Mouse (Mus musculus): ENCODE data around the gene Dkk2. TPM values are rescaled to one million over a fixed set of nuclear protein-coding genes. Genes with fewer than 3 reads are reported as not detected.

The Dkk2 gene
- polyA plus RNA-seq, 1 experiment: 0.38 TPM

GRCm38 (mm10) chr3:132168911-132169310, 83.8 kb downstream of the Dkk2 start:
- DNase-seq: no peak
- no peaks in the 10 kb centered on the region for H3K4me1 ChIP-seq (replicated peaks; ENCODE audit: control insufficient read depth, insufficient read depth, low read length)
- no peaks in the 10 kb centered on the region for H3K27me3 ChIP-seq (ENCODE audit: control insufficient read depth, insufficient read depth, low read length)
- no peaks in the 10 kb centered on the region for H3K36me3 ChIP-seq (ENCODE audit: control insufficient read depth, insufficient read depth, low read length)
- TF ChIP-seq CTCF (IDR thresholded peaks at IDR 0.05; ENCODE audit: borderline replicate concordance, control insufficient read depth, extremely low read depth, insufficient read depth, low read length, poor library complexity) (no peak), POLR2A (IDR thresholded peaks at IDR 0.05; ENCODE audit: control insufficient read depth, extremely low read depth, insufficient read depth, low read length, poor library complexity) (no peak)
- no peak overlapping the region for H3K4me3 ChIP-seq (ENCODE audit: control insufficient read depth, insufficient read depth, low read length)
- 95% methylated on average over 3 of the region's 3 CpGs for WGBS
- H3K27ac ChIP-seq (ENCODE audit: control insufficient read depth, insufficient read depth, low read length): no peak overlapping the region

- 95% methylated on average over 12 of the region's 12 CpGs for WGBS
- TF ChIP-seq CTCF (IDR thresholded peaks at IDR 0.05; ENCODE audit: borderline replicate concordance, control insufficient read depth, extremely low read depth, insufficient read depth, low read length, poor library complexity): no peak
- TF ChIP-seq POLR2A (IDR thresholded peaks at IDR 0.05; ENCODE audit: control insufficient read depth, extremely low read depth, insufficient read depth, low read length, poor library complexity): no peak
- Histone ChIP-seq H3K4me1 (replicated peaks; ENCODE audit: control insufficient read depth, insufficient read depth, low read length) (no peaks in the 10 kb centered on the region), H3K4me3 (ENCODE audit: control insufficient read depth, insufficient read depth, low read length) (no peak overlapping the region), H3K27ac (ENCODE audit: control insufficient read depth, insufficient read depth, low read length) (no peak overlapping the region), H3K36me3 (ENCODE audit: control insufficient read depth, insufficient read depth, low read length) (no peaks in the 10 kb centered on the region), H3K27me3 (ENCODE audit: control insufficient read depth, insufficient read depth, low read length) (no peaks in the 10 kb centered on the region)
- no peak for DNase-seq
Measured at GRCm38 (mm10) chr3:132186888-132187552, 101.9 kb downstream of the Dkk2 start.

GRCm38 (mm10) chr3:132201950-132202349, 116.9 kb downstream of the Dkk2 start:
- Histone ChIP-seq H3K4me1 (replicated peaks; ENCODE audit: control insufficient read depth, insufficient read depth, low read length) (no peaks in the 10 kb centered on the region), H3K4me3 (ENCODE audit: control insufficient read depth, insufficient read depth, low read length) (no peak overlapping the region), H3K27ac (ENCODE audit: control insufficient read depth, insufficient read depth, low read length) (no peak overlapping the region), H3K27me3 (ENCODE audit: control insufficient read depth, insufficient read depth, low read length) (no peaks in the 10 kb centered on the region), H3K36me3 (ENCODE audit: control insufficient read depth, insufficient read depth, low read length) (no peaks in the 10 kb centered on the region)
- 94% methylated on average over 4 of the region's 4 CpGs for WGBS
- no peak for TF ChIP-seq POLR2A (IDR thresholded peaks at IDR 0.05; ENCODE audit: control insufficient read depth, extremely low read depth, insufficient read depth, low read length, poor library complexity)
- no peak for DNase-seq

- WGBS: 97% methylated on average over 5 of the region's 5 CpGs
- DNase-seq: no peak
- Histone ChIP-seq H3K4me1 (replicated peaks; ENCODE audit: control insufficient read depth, insufficient read depth, low read length) (no peaks in the 10 kb centered on the region), H3K27ac (ENCODE audit: control insufficient read depth, insufficient read depth, low read length) (no peak overlapping the region), H3K4me3 (ENCODE audit: control insufficient read depth, insufficient read depth, low read length) (no peak overlapping the region), H3K36me3 (ENCODE audit: control insufficient read depth, insufficient read depth, low read length) (no peaks in the 10 kb centered on the region), H3K27me3 (ENCODE audit: control insufficient read depth, insufficient read depth, low read length) (no peaks in the 10 kb centered on the region)
- TF ChIP-seq CTCF (IDR thresholded peaks at IDR 0.05; ENCODE audit: borderline replicate concordance, control insufficient read depth, extremely low read depth, insufficient read depth, low read length, poor library complexity) (no peak), POLR2A (IDR thresholded peaks at IDR 0.05; ENCODE audit: control insufficient read depth, extremely low read depth, insufficient read depth, low read length, poor library complexity) (no peak)
Measured at GRCm38 (mm10) chr3:132202665-132203064, 117.6 kb downstream of the Dkk2 start.

- no peak overlapping the region for H3K27ac ChIP-seq (ENCODE audit: control insufficient read depth, insufficient read depth, low read length)
- H3K36me3 ChIP-seq (ENCODE audit: control insufficient read depth, insufficient read depth, low read length): no peaks in the 10 kb centered on the region
- no peak overlapping the region for H3K4me3 ChIP-seq (ENCODE audit: control insufficient read depth, insufficient read depth, low read length)
- H3K27me3 ChIP-seq (ENCODE audit: control insufficient read depth, insufficient read depth, low read length): no peaks in the 10 kb centered on the region
- H3K4me1 ChIP-seq (replicated peaks; ENCODE audit: control insufficient read depth, insufficient read depth, low read length): no peaks in the 10 kb centered on the region
- 43% methylated on average over 11 of the region's 11 CpGs for WGBS
- TF ChIP-seq CTCF (IDR thresholded peaks at IDR 0.05; ENCODE audit: borderline replicate concordance, control insufficient read depth, extremely low read depth, insufficient read depth, low read length, poor library complexity) (no peak), POLR2A (IDR thresholded peaks at IDR 0.05; ENCODE audit: control insufficient read depth, extremely low read depth, insufficient read depth, low read length, poor library complexity) (no peak)
- DNase-seq: no peak
Measured at GRCm38 (mm10) chr3:132207469-132207868, 122.4 kb downstream of the Dkk2 start.

- WGBS: 82% methylated on average over 5 of the region's 5 CpGs
- H3K27ac ChIP-seq (ENCODE audit: control insufficient read depth, insufficient read depth, low read length): no peak overlapping the region
- H3K4me3 ChIP-seq (ENCODE audit: control insufficient read depth, insufficient read depth, low read length): no peak overlapping the region
- no peaks in the 10 kb centered on the region for H3K4me1 ChIP-seq (replicated peaks; ENCODE audit: control insufficient read depth, insufficient read depth, low read length)
- no peaks in the 10 kb centered on the region for H3K27me3 ChIP-seq (ENCODE audit: control insufficient read depth, insufficient read depth, low read length)
- TF ChIP-seq POLR2A (IDR thresholded peaks at IDR 0.05; ENCODE audit: control insufficient read depth, extremely low read depth, insufficient read depth, low read length, poor library complexity) (no peak), CTCF (IDR thresholded peaks at IDR 0.05; ENCODE audit: borderline replicate concordance, control insufficient read depth, extremely low read depth, insufficient read depth, low read length, poor library complexity) (no peak)
- H3K36me3 ChIP-seq (ENCODE audit: control insufficient read depth, insufficient read depth, low read length): no peaks in the 10 kb centered on the region
- DNase-seq: no peak
Measured at GRCm38 (mm10) chr3:132211260-132211659, 126.2 kb downstream of the Dkk2 start.

- Histone ChIP-seq H3K27ac (ENCODE audit: control insufficient read depth, insufficient read depth, low read length) (no peak overlapping the region), H3K27me3 (ENCODE audit: control insufficient read depth, insufficient read depth, low read length) (no peaks in the 10 kb centered on the region), H3K4me1 (replicated peaks; ENCODE audit: control insufficient read depth, insufficient read depth, low read length) (no peaks in the 10 kb centered on the region), H3K4me3 (ENCODE audit: control insufficient read depth, insufficient read depth, low read length) (no peak overlapping the region), H3K36me3 (ENCODE audit: control insufficient read depth, insufficient read depth, low read length) (no peaks in the 10 kb centered on the region)
- 83% methylated on average over 7 of the region's 7 CpGs for WGBS
- no peak for TF ChIP-seq CTCF (IDR thresholded peaks at IDR 0.05; ENCODE audit: borderline replicate concordance, control insufficient read depth, extremely low read depth, insufficient read depth, low read length, poor library complexity)
- no peak for TF ChIP-seq POLR2A (IDR thresholded peaks at IDR 0.05; ENCODE audit: control insufficient read depth, extremely low read depth, insufficient read depth, low read length, poor library complexity)
- DNase-seq: no peak
Measured at GRCm38 (mm10) chr3:132219977-132220487, 134.9 kb downstream of the Dkk2 start.

Data from thymus, adult 2 months (tissue).